Mouse (Mus musculus) limb, embryonic 13.5 days (tissue): ENCODE data around the gene Nsun3. TPM values are rescaled to one million over a fixed set of nuclear protein-coding genes. Genes with fewer than 3 reads are reported as not detected.

Experiments
- ATAC-seq: fragments of 200-750 bp; cut with Nextera tagmentation; 2 replicates; pipeline ENCODE4 v1.8.0; 2017; ENCODE audit warnings: low read depth, moderate number of reproducible peaks, moderate TSS enrichment; ENCODE audit not compliant: low FRiP score
- H3K27ac ChIP-seq: fragments of 300-500 bp; sonication (generic); 2 replicates; pipeline ENCODE4 v1.5.1; 2015; ENCODE audit warnings: inconsistent platforms, mild to moderate bottlenecking, moderate library complexity
- H3K27me3 ChIP-seq: fragments of 300-500 bp; sonication (generic); 2 replicates; pipeline ENCODE4 v1.6.1; 2015; ENCODE audit warnings: mild to moderate bottlenecking, inconsistent platforms
- H3K36me3 ChIP-seq: fragments of 300-500 bp; sonication (generic); 2 replicates; pipeline ENCODE4 v1.6.1; 2015; ENCODE audit warnings: inconsistent platforms, mild to moderate bottlenecking, moderate library complexity
- H3K4me1 ChIP-seq: fragments of 300-500 bp; sonication (generic); 2 replicates; pipeline ENCODE4 v1.6.1; 2015; ENCODE audit warnings: inconsistent platforms
- H3K4me2 ChIP-seq: fragments of 300-500 bp; sonication (generic); replicated peaks from 2 replicates; pipeline ENCODE4 v1.6.1; 2015; ENCODE audit warnings: inconsistent platforms, mild to moderate bottlenecking, moderate library complexity
- H3K4me3 ChIP-seq: fragments of 300-500 bp; sonication (generic); 2 replicates; pipeline ENCODE4 v1.5.1; 2015; ENCODE audit warnings: moderate library complexity, mild to moderate bottlenecking, inconsistent platforms
- H3K9ac ChIP-seq: fragments of 300-500 bp; sonication (generic); 2 replicates; pipeline ENCODE4 v1.6.1; 2015; ENCODE audit warnings: mild to moderate bottlenecking, inconsistent platforms
- H3K9me3 ChIP-seq: fragments of 300-500 bp; sonication (generic); 2 replicates; pipeline ENCODE4 v1.6.1; 2016; ENCODE audit warnings: inconsistent platforms
- WGBS: fragments of 180-500 bp; shearing (Covaris S2); methylation state at CpG from one replicate; pipeline ENCODE4 v1.1.7; 2015; 5-methylcytosine and 5-hydroxymethylcytosine counted together
- polyA plus RNA-seq: library from polyadenylated mRNA; unstranded; fragments of >200 nt; fragmentation: Nextera tagmentation; extraction: Ambion mirVana; gene quantifications from 2 replicates; pipeline ENCODE4 v1.2.1, GENCODE M21; 2015

The Nsun3 gene
- 7.0 and 7.1 TPM in 2 replicates for polyA plus RNA-seq

DNA sequence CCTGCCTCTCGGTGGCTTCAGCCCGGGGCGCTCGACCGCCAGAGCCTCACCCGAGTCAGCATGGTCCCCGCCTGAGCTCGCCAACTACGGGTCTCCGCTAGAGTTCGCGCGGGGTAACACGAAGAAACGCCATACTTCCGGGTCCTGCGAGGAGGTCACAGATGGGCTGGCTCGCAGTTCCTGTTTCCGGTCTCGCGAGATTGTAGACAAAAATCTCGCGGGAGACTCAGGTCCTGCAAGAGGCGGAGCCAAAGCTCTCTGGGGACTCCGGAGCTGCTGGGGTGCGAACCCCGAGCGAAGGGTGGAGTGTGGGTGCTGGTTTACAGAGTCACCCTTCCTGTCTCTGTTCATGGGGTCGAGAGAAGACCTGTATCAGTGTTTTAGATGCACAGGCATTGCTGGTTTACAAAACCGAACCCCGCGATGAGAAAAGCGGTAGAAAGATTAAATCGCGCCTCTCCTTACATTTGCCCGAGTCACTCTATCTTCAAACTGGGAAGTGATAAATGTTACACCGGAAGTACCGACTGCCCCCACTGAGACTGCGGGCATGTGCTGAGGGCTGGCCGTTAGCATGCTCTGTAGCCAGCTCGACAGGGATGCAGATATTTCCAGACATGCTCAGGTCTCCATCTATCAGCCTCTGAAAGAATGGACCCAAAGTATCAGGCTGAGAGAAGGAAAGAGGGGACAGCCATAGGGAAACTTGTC lies at the start of gene Nsun3:
Nsun3 (minus strand) TSS at position 198 of the 711 bp plus-strand sequence.
- Histone ChIP-seq H3K9me3 (no peaks in the 10 kb centered on the region), H3K4me2 (peak within 1 kb of the TSS; percentile 73), H3K27ac (peak within 1 kb of the TSS; percentile 90), H3K4me3 (peak within 1 kb of the TSS; percentile 77), H3K27me3 (no peaks in the 10 kb centered on the region), H3K9ac (peak within 1 kb of the TSS; percentile 84), H3K36me3 (no peaks in the 10 kb centered on the region), H3K4me1 (peaks cover 18% of the 10 kb centered on the region)
- ATAC-seq: peak; percentile 98
- 2% methylated on average over 41 of the region's 41 CpGs for WGBS

DNA sequence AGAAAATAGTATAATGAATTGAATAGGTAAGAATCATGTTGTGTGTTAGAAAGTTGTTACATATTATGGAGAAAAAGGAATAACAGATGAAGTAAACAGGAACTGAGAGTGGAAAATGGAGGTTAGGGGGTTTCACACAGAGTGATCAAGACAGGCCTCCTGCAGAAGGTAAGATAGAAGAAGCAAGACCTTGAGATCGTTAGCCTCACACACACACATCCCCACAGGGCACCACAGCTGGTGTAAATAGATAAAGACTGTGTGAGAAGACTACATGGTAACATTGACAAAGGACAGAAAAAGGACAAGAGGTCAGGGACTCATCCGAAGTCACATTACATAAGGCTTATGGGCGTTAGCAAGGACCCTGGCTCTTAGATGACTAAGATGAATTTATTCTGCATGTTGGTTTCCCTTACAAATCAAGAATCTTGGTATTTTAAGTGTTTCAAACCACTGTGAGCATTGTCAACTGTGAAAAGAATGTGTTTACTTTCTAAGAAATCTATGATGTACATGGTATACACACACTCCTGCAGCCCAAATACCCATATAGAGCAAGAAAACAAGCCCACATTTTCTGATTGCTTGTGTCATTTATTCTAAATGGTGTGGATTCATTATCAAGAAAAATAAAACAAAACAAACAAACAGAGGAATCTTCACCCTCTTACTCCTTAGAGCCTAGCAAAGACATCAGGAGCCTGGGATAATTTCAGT lies 47.6 kb upstream of the Nsun3 start:
- no peaks in the 10 kb centered on the region for H3K27me3 ChIP-seq
- no peak overlapping the region for H3K4me3 ChIP-seq
- 0 out of 2 replicates have a peak, but pooled peaks cover 4% of the 10 kb centered on the region for H3K36me3 ChIP-seq
- no peaks in the 10 kb centered on the region for H3K9me3 ChIP-seq
- H3K4me1 ChIP-seq: 0 out of 2 replicates have a peak, but pooled peaks cover 6% of the 10 kb centered on the region
- H3K4me2 ChIP-seq: no peak overlapping the region
- 71% methylated on average over 3 of the region's 3 CpGs for whole genome bisulfite sequencing
- ATAC-seq: no peak
- no peak overlapping the region for H3K27ac ChIP-seq
- H3K9ac ChIP-seq: no peak overlapping the region

- WGBS: 9% methylated on average over 4 of the region's 4 CpGs
- 0 out of 2 replicates have a peak, but pooled peaks cover 4% of the 10 kb centered on the region for H3K36me3 ChIP-seq
- no peak overlapping the region for H3K27ac ChIP-seq
- H3K4me1 ChIP-seq: 0 out of 2 replicates have a peak, but pooled peaks cover 6% of the 10 kb centered on the region
- H3K9ac ChIP-seq: no peak overlapping the region
- ATAC-seq: no peak
- H3K4me3 ChIP-seq: no peak overlapping the region
- no peak overlapping the region for H3K4me2 ChIP-seq
- no peaks in the 10 kb centered on the region for H3K9me3 ChIP-seq
- no peaks in the 10 kb centered on the region for H3K27me3 ChIP-seq
Measured at GRCm38 (mm10) chr16:62832481-62832880, 45.9 kb upstream of the Nsun3 start.

DNA sequence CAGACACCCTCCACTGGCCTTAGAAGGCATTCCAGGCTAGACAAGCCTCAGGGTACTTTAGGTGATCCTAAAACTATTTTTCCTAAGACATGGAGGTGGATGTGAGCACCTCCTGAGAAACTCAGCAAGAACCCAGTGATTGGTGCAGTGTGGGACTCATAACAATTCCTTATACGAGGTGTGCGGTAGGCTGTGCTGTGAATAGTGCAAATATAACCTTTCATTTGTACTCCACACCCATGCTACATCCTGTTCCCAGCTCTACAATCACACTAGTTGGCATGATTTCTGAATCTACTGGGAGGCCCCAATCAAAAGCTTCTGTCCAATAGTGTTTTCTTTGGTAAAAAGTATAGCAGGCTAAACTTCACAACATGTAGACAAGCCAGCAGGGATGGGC lies 45.4 kb upstream of the Nsun3 start:
- H3K27me3 ChIP-seq: no peaks in the 10 kb centered on the region
- H3K36me3 ChIP-seq: 0 out of 2 replicates have a peak, but pooled peaks cover 4% of the 10 kb centered on the region
- H3K9me3 ChIP-seq: no peaks in the 10 kb centered on the region
- no peak overlapping the region for H3K4me3 ChIP-seq
- ATAC-seq: no peak
- no peak overlapping the region for H3K9ac ChIP-seq
- H3K4me2 ChIP-seq: no peak overlapping the region
- H3K27ac ChIP-seq: no peak overlapping the region
- 0 out of 2 replicates have a peak, but pooled peaks cover 6% of the 10 kb centered on the region for H3K4me1 ChIP-seq
- WGBS: 67% methylated on average over 2 of the region's 2 CpGs

- no peak overlapping the region for H3K9ac ChIP-seq
- 0 out of 2 replicates have a peak, but pooled peaks cover 9% of the 10 kb centered on the region for H3K36me3 ChIP-seq
- no peaks in the 10 kb centered on the region for H3K9me3 ChIP-seq
- no peak overlapping the region for H3K4me3 ChIP-seq
- no peak overlapping the region for H3K4me2 ChIP-seq
- 65% methylated on average over 12 of the region's 12 CpGs for WGBS
- H3K4me1 ChIP-seq: no peaks in the 10 kb centered on the region
- 0 out of 2 replicates have a peak, but pooled peaks have one; percentile 15 for ATAC-seq
- H3K27me3 ChIP-seq: no peaks in the 10 kb centered on the region
- no peak overlapping the region for H3K27ac ChIP-seq
Measured at GRCm38 (mm10) chr16:62826156-62827001, 39.8 kb upstream of the Nsun3 start.

- no peak overlapping the region for H3K27ac ChIP-seq
- H3K36me3 ChIP-seq: 0 out of 2 replicates have a peak, but pooled peaks cover 4% of the 10 kb centered on the region
- 92% methylated on average over 6 of the region's 6 CpGs for WGBS
- no peak for ATAC-seq
- H3K9ac ChIP-seq: no peak overlapping the region
- H3K4me2 ChIP-seq: no peak overlapping the region
- H3K9me3 ChIP-seq: no peaks in the 10 kb centered on the region
- no peak overlapping the region for H3K4me3 ChIP-seq
- no peaks in the 10 kb centered on the region for H3K4me1 ChIP-seq
- H3K27me3 ChIP-seq: no peaks in the 10 kb centered on the region
Measured at GRCm38 (mm10) chr16:62822472-62822871, 35.9 kb upstream of the Nsun3 start.

GRCm38 (mm10) chr16:62814491-62814890 lies 27.9 kb upstream of the Nsun3 start, which contains the start of gene Stx19:
Gene Stx19, plus strand, starts transcription at chr16:62814676.
- Histone ChIP-seq H3K9me3 (no peaks in the 10 kb centered on the region), H3K4me1 (no peaks in the 10 kb centered on the region), H3K36me3 (peaks cover 3% of the 10 kb centered on the region; the same call in 1 of the 2 replicates), H3K4me3 (no peak within 1 kb of the TSS), H3K9ac (no peak within 1 kb of the TSS), H3K27me3 (no peaks in the 10 kb centered on the region), H3K4me2 (no peak within 1 kb of the TSS), H3K27ac (no peak within 1 kb of the TSS)
- no peak for ATAC-seq
- WGBS: 67% methylated on average over 5 of the region's 5 CpGs

- no peak overlapping the region for H3K4me2 ChIP-seq
Measured at GRCm38 (mm10) chr16:62813790-62814189, 27.2 kb upstream of the Nsun3 start.

GRCm38 (mm10) chr16:62810855-62811254 lies 24.2 kb upstream of the Nsun3 start:
- WGBS: 66% methylated on average over 4 of the region's 4 CpGs
- H3K9me3 ChIP-seq: no peaks in the 10 kb centered on the region
- no peak overlapping the region for H3K27ac ChIP-seq
- no peak overlapping the region for H3K9ac ChIP-seq
- H3K36me3 ChIP-seq: peaks cover 3% of the 10 kb centered on the region; the same call in 1 of the 2 replicates
- no peak overlapping the region for H3K4me3 ChIP-seq
- peaks cover 12% of the 10 kb centered on the region for H3K4me1 ChIP-seq
- H3K27me3 ChIP-seq: no peaks in the 10 kb centered on the region
- no peak for ATAC-seq
- H3K4me2 ChIP-seq: no peak overlapping the region

More at GRCm38 (mm10) chr16:62813790-62814189, 27.2 kb upstream of the Nsun3 start:
- no peak overlapping the region for H3K4me3 ChIP-seq
- H3K9me3 ChIP-seq: no peaks in the 10 kb centered on the region
- H3K9ac ChIP-seq: no peak overlapping the region
- H3K27me3 ChIP-seq: no peaks in the 10 kb centered on the region
- no peak overlapping the region for H3K27ac ChIP-seq
- ATAC-seq: no peak
- H3K36me3 ChIP-seq: peaks cover 3% of the 10 kb centered on the region; the same call in 1 of the 2 replicates
- no peaks in the 10 kb centered on the region for H3K4me1 ChIP-seq
- 84% methylated on average over 5 of the region's 5 CpGs for WGBS

- peaks cover 18% of the 10 kb centered on the region for H3K36me3 ChIP-seq
- H3K27me3 ChIP-seq: no peaks in the 10 kb centered on the region
- 0 out of 2 replicates have a peak overlapping the region, but pooled peaks have one; percentile 22 for H3K27ac ChIP-seq
- peaks cover 12% of the 10 kb centered on the region for H3K4me1 ChIP-seq
- H3K9me3 ChIP-seq: no peaks in the 10 kb centered on the region
- WGBS: 41% methylated on average over 8 of the region's 8 CpGs
- ATAC-seq: peak; percentile 44; the same call in 1 of the 2 replicates
- no peak overlapping the region for H3K9ac ChIP-seq
- H3K4me3 ChIP-seq: no peak overlapping the region
- H3K4me2 ChIP-seq: no peak overlapping the region
Measured at GRCm38 (mm10) chr16:62807249-62807979, 20.8 kb upstream of the Nsun3 start.

DNA sequence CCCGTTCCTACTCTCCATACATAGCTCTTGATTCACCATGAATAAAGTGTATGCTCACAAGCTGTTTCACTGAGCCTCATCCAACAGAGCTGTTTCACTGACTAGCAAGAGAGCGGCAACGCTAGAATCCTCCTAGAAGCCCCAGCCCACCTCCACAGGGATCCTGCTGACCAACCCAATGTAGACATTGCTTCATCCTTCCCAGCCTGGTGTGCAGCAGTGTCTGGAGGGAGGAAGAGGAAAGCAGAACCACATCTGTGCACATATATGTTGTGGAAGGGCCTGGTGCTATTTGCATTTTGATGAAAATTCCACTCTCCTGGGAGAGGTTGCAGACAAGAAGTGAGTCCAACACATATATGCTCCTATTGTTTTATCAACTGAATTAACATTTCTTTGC lies 18.0 kb upstream of the Nsun3 start:
- no peaks in the 10 kb centered on the region for H3K9me3 ChIP-seq

More for the DNA sequence above, 18.0 kb upstream of the Nsun3 start:
- H3K27me3 ChIP-seq: no peaks in the 10 kb centered on the region
- no peak for ATAC-seq
- no peak overlapping the region for H3K4me2 ChIP-seq
- H3K27ac ChIP-seq: no peak overlapping the region
- WGBS: 90% methylated on average over 3 of the region's 3 CpGs
- peaks cover 12% of the 10 kb centered on the region for H3K4me1 ChIP-seq
- H3K9ac ChIP-seq: no peak overlapping the region
- peaks cover 29% of the 10 kb centered on the region for H3K36me3 ChIP-seq
- no peak overlapping the region for H3K4me3 ChIP-seq
